Mouse (Mus musculus): Measurements from ENCODE around the gene Gss. TPM values are rescaled to one million over a fixed set of nuclear protein-coding genes. Genes with fewer than 3 reads are reported as not detected.
"Not testable (repeated sequence)": the region's sequence is repeated elsewhere in the genome, so short reads cannot be mapped to it uniquely, and the experiment has no call there.

The Gss gene
- polyA plus RNA-seq, 1 experiment from 2014 or later, result 15.8 TPM

DNA sequence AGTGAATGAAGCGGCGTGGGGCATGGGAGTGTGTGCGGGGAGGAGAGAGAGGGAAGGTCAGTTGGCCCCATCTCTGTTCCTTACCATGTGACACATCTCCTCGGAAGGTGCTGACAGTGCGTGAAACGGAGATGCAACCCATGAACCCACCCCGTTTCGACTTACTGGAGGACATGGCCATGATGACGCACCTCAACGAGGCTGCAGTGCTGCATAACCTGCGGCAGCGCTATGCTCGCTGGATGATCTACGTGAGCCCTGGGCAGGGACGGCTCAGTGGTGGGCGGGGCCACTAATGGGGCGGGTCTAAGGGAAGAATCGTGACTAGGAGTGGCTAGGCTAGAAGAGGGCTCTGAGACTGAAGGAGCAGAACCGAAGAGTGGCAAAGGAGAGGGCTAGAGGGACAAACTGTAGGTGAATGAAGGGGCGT lies 20.7 kb upstream of the Gss start:
- 0 out of 2 replicates have a peak overlapping the region, but pooled peaks have one; percentile 32 for H3K9ac ChIP-seq
- no peaks in the 10 kb centered on the region for H3K36me3 ChIP-seq
- 6% methylated on average over 20 of the region's 20 CpGs for WGBS
- peak overlapping the region; percentile 50 for H3K4me2 ChIP-seq
- no peak overlapping the region for H3K27ac ChIP-seq (replicated peaks)
- H3K9me3 ChIP-seq, result no peaks in the 10 kb centered on the region
- peaks cover 10% of the 10 kb centered on the region for H3K4me1 ChIP-seq (replicated peaks)
- peaks cover 6% of the 10 kb centered on the region; the same call in 1 of the 2 replicates for H3K27me3 ChIP-seq
- peak; percentile 83 for ATAC-seq (ENCODE audit: low read depth)
- peak overlapping the region; percentile 27 for H3K4me3 ChIP-seq

DNA sequence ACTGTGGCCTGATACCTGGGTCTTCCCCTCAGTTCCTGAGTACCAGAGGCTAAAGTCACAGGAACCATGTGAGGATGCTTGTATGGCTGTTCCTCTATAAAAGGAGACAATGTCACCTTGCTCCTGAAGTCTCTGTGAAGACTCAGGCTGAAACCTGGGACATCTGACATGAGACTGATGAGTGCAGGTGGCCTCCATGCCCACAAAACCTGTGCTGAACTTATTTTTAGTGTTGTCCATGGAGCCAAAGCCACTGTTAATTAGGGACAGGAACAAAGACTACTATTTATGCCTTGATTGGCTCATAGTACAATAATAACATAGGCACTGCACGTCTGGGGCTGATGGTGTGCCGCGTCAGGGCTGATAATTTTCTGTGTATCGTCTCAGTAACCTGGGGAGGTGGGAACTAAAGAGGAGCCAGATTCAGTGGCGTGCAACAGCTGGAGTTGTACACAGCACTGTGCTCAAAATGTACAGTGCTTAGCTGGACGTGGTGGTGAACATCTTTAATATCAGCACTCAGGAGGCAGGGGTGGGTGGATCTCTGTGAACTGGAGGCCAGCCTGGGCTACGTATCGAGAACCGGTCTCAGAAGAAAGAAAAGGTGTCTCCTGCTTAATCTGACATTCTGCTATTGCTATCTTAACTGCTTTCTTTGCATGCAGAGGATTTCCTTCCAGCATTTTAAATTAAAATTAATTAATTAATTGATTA lies 19.4 kb upstream of the Gss start:
- no peak overlapping the region for H3K27ac ChIP-seq (replicated peaks)
- no peak for ATAC-seq (ENCODE audit: low read depth)
- H3K9ac ChIP-seq, result no peak overlapping the region
- WGBS, result 88% methylated on average over 9 of the region's 9 CpGs
- H3K4me1 ChIP-seq (replicated peaks), result peaks cover 10% of the 10 kb centered on the region
- H3K4me2 ChIP-seq, result no peak overlapping the region
- peaks cover 6% of the 10 kb centered on the region; the same call in 1 of the 2 replicates for H3K27me3 ChIP-seq
- H3K9me3 ChIP-seq, result no peaks in the 10 kb centered on the region
- no peaks in the 10 kb centered on the region for H3K36me3 ChIP-seq
- no peak overlapping the region for H3K4me3 ChIP-seq

DNA sequence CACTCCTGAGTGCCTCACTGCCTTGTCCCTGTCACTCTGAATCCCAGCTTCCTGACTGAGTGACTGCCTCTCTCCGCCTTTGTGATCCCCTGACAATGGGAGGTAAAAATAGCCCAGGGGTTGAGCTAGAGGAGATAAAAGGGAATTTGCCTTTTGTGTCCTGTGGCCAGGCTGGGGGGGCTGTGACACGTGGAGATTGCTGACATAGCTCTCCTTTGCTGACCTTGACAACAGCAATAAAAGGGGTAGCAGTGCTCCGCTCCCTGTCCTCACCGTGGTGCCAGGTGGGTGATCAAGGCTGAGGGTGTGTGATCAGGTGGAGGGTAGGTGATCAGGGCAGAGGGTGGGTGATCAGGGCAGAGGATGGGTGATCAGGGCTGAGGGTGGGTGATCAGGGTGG lies 18.4 kb upstream of the Gss start, which contains the start of gene Myh7b:
TSS of gene Myh7b (plus strand) at position 235 of the 400 bp plus-strand sequence.
- Histone ChIP-seq H3K4me1 (replicated peaks) (peaks cover 10% of the 10 kb centered on the region), H3K36me3 (no peaks in the 10 kb centered on the region), H3K9ac (no peak within 1 kb of the TSS), H3K9me3 (no peaks in the 10 kb centered on the region), H3K4me2 (no peak within 1 kb of the TSS), H3K27me3 (peaks cover 6% of the 10 kb centered on the region; the same call in 1 of the 2 replicates), H3K4me3 (no peak within 1 kb of the TSS), H3K27ac (replicated peaks) (no peak within 1 kb of the TSS)
- ATAC-seq (ENCODE audit: low read depth), result no peak
- 29% methylated on average over 4 of the region's 4 CpGs for WGBS

DNA sequence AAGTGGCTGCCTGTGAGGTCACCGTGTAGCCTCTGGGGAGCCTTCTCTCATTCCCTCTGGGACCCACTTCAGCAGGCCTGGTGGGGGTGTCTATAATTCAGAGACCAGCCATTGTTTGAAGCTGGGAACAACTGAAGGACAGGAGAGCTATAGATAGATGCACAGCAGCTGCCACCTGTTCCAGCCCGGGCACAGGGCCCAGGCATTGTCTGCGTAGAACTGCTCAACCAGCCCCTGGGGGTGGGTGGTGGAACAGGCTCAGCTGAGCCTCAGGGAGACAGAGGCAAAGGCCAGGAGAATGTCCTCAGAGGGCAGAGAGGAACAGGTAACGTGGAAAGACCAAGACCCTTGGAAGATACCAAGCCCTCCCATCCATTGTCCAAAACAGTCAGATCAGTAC lies 13.8 kb upstream of the Gss start:
- H3K27me3 ChIP-seq, result no peaks in the 10 kb centered on the region
- WGBS, result 81% methylated on average over 4 of the region's 4 CpGs

DNA sequence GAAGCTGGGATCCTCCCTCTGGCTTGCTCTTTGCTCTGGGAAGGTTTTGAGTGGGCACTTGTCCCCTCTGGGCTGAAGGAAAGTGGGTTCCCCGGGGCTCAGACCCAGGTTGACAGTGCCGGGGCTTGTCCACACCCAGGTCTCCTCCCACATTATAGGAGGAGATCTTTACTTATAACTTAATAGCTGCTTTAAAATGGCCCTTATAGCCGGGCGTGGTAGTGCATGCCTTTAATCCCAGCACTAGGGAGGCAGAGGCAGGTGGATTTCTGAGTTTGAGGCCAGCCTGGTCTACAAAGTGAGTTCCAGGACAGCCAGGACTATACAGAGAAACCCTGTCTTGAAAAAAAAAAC lies 12.6 kb upstream of the Gss start:
- not testable (repeated sequence) for H3K4me2 ChIP-seq; H3K36me3 ChIP-seq; H3K4me1 ChIP-seq (replicated peaks); H3K9me3 ChIP-seq; ATAC-seq (ENCODE audit: low read depth); H3K27ac ChIP-seq (replicated peaks); H3K9ac ChIP-seq; H3K27me3 ChIP-seq; H3K4me3 ChIP-seq
- 77% methylated on average over 4 of the region's 4 CpGs for WGBS

More for the DNA sequence above, 13.8 kb upstream of the Gss start:
- ATAC-seq (ENCODE audit: low read depth), result no peak
- Histone ChIP-seq H3K9ac (no peak overlapping the region), H3K4me3 (no peak overlapping the region), H3K4me1 (replicated peaks) (no peaks in the 10 kb centered on the region), H3K9me3 (no peaks in the 10 kb centered on the region), H3K4me2 (no peak overlapping the region), H3K27ac (replicated peaks) (no peak overlapping the region), H3K36me3 (no peaks in the 10 kb centered on the region)

DNA sequence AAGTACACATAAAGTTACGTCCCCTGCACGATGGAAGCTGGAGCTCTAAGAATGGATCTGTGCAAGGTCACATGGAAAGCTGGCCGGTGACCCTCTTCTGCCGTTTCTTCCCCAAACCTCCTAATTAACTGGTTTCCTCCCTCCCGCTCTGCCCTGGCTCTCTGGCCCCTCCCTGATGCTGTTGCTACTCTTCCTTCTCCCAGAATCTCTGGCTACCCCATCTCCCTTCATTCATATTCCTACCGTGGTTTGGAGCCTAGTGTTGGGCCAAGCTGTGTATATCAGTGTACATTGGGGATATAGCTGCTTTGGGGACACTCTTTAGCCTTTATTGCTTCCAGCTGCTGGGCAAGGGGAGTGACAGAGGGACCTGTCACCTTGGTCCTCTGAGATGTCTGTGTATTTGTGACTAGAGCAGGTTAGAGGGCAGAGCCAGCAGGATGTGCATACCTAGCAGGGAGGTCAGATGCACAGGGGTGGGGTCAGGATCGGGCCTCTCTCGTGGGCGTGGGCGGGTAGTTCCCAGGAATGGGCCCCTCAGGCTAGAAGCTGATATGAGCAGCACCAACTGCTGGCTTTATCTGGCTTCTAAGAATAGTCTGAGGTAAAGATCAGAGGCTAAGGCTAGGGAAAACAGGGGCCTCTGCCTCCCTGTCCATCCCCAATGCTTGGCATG lies 12.1 kb upstream of the Gss start:
- Histone ChIP-seq H3K9me3 (no peaks in the 10 kb centered on the region), H3K4me3 (no peak overlapping the region), H3K9ac (no peak overlapping the region), H3K4me2 (no peak overlapping the region), H3K36me3 (no peaks in the 10 kb centered on the region), H3K4me1 (replicated peaks) (no peaks in the 10 kb centered on the region), H3K27ac (replicated peaks) (no peak overlapping the region), H3K27me3 (no peaks in the 10 kb centered on the region)
- ATAC-seq (ENCODE audit: low read depth), result no peak
- WGBS, result 64% methylated on average over 10 of the region's 10 CpGs

DNA sequence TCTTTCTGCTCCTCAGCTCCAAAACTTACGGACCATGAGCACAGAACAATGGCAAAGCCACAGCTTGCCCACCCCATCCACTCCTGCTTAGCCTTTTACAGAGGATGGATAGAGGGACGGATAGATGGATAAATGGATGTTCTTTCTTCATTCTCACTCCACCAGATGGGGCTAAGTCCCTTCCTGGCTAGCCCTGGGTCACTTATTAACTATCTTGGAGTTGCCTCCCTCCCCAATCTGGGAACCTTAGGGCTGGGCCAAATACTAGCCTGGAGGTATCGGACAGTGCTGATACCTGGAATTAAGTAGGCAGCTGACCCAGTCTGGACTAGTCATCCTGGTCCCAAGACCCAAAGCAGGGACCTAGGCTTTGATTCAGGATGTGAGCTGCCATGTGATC lies 11.1 kb upstream of the Gss start:
- H3K36me3 ChIP-seq, result no peaks in the 10 kb centered on the region
- 64% methylated on average over 3 of the region's 3 CpGs for WGBS
- H3K27me3 ChIP-seq, result no peaks in the 10 kb centered on the region
- no peaks in the 10 kb centered on the region for H3K9me3 ChIP-seq
- no peak overlapping the region for H3K4me2 ChIP-seq
- H3K4me3 ChIP-seq, result no peak overlapping the region
- H3K4me1 ChIP-seq (replicated peaks), result no peaks in the 10 kb centered on the region
- no peak overlapping the region for H3K9ac ChIP-seq
- H3K27ac ChIP-seq (replicated peaks), result no peak overlapping the region
- no peak for ATAC-seq (ENCODE audit: low read depth)

DNA sequence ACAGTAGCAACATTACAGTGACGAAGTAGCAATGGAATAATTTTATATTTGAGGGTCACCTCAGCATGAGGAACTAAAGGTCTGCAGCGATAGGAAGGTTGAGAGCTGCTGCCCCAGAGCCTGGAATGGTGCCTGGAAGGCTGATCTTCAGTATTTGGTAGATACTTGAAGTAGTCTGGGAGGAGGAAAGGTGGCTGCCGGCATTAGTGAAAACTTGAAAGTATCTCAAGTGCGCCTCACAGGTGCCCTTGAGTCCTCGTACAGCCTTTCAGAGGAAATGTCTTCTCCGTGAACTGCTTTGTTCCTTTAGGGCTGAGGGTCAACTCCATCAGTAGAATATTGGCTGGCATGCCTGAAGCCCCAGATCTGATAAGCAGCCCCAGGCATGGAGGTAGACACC lies 2.9 kb upstream of the Gss start:
- Histone ChIP-seq H3K4me3 (no peak overlapping the region), H3K4me2 (no peak overlapping the region), H3K27me3 (no peaks in the 10 kb centered on the region; the same call in 1 of the 2 replicates), H3K36me3 (no peaks in the 10 kb centered on the region), H3K9me3 (no peaks in the 10 kb centered on the region), H3K4me1 (replicated peaks) (peaks cover 13% of the 10 kb centered on the region), H3K9ac (no peak overlapping the region), H3K27ac (replicated peaks) (no peak overlapping the region)
- ATAC-seq (ENCODE audit: low read depth), result no peak
- 82% methylated on average over 6 of the region's 6 CpGs for WGBS

DNA sequence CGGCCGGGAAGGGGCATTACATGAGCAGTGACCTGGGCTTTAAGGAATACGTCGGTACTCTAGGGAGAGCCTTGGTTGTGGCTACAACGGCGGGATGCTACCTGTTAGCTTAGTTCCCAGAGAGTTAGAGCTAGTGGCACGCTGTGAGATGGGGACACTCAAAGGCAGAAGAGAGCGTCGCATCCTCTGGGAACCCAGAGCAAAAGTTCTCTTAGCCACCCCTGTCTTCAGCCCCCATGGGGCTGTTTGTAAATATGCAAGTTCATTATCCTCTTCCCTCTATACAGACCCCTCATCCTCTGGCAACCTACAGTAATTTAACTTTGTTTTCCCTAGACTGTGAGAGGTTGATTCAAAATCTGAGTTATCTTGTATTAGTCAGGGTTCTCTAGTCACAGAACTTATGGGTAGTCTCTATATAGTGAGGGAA lies 259 bp upstream of the Gss start:
- no peak for ATAC-seq (ENCODE audit: low read depth)

DNA sequence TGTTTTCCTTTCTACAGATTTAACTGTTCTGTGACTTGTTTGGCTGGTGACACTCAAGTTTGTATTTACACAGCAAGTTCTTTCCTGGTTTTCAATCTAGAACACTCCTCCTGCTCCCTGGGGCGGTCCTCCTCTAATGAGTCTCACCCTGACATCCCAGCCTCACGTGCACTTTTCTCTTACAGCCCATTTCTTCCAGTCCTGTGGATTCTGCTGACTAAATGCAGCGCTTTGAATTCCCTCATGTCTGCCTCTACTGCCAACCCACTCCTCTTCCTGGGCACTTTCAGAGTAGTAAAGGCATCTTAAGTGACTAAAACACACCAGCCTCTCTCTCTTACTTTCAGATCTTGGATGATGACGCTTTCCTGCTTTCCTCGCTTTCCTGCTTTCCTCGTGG lies 934 bp downstream of the Gss start:
- no peaks in the 10 kb centered on the region; the same call in 1 of the 2 replicates for H3K27me3 ChIP-seq
- no peaks in the 10 kb centered on the region for H3K36me3 ChIP-seq
- no peaks in the 10 kb centered on the region for H3K9me3 ChIP-seq
- peak overlapping the region; percentile 83 for H3K4me2 ChIP-seq
- peak overlapping the region; percentile 60 for H3K4me3 ChIP-seq
- whole genome bisulfite sequencing, result 5% methylated on average over 6 of the region's 6 CpGs
- no peak for ATAC-seq (ENCODE audit: low read depth)
- peak overlapping the region; percentile 74 for H3K27ac ChIP-seq (replicated peaks)
- H3K9ac ChIP-seq, result peak overlapping the region; percentile 79
- peaks cover 13% of the 10 kb centered on the region for H3K4me1 ChIP-seq (replicated peaks)

More for the DNA sequence above, 259 bp upstream of the Gss start:
- 0 out of 2 replicates have a peak overlapping the region, but pooled peaks have one; percentile 20 for H3K27ac ChIP-seq (replicated peaks)
- H3K36me3 ChIP-seq, result no peaks in the 10 kb centered on the region
- WGBS, result 1% methylated on average over 9 of the region's 9 CpGs
- H3K4me2 ChIP-seq, result peak overlapping the region; percentile 83
- peaks cover 13% of the 10 kb centered on the region for H3K4me1 ChIP-seq (replicated peaks)
- no peaks in the 10 kb centered on the region; the same call in 1 of the 2 replicates for H3K27me3 ChIP-seq
- peak overlapping the region; percentile 60 for H3K4me3 ChIP-seq
- H3K9me3 ChIP-seq, result no peaks in the 10 kb centered on the region
- H3K9ac ChIP-seq, result peak overlapping the region; percentile 79

DNA sequence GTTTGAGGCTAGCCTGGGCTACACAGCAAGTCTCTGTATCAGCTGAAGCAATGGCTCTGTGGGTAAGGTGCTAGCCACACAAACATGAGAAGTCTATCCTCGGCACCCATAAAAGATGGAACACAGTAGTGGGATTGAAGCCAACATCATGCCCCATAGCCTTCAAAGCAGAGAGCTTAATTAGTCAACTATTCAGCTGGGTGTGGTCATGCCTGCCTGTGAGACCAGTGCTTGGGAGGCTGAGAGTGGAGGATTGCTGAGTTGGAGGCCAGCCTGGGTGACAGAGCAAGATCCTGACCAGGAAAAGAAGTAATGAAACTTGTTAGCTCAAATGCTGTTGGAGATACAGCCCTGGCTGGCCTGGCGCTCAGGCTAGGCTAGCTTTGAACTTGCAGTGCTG lies 1.7 kb downstream of the Gss start:
- H3K9me3 ChIP-seq, result no peaks in the 10 kb centered on the region
- ATAC-seq (ENCODE audit: low read depth), result no peak
- no peak overlapping the region for H3K9ac ChIP-seq
- peaks cover 13% of the 10 kb centered on the region for H3K4me1 ChIP-seq (replicated peaks)
- no peaks in the 10 kb centered on the region; the same call in 1 of the 2 replicates for H3K27me3 ChIP-seq
- no peak overlapping the region for H3K4me2 ChIP-seq
- H3K36me3 ChIP-seq, result no peaks in the 10 kb centered on the region
- WGBS, result 87% methylated on average over 2 of the region's 2 CpGs
- H3K27ac ChIP-seq (replicated peaks), result no peak overlapping the region
- H3K4me3 ChIP-seq, result no peak overlapping the region

DNA sequence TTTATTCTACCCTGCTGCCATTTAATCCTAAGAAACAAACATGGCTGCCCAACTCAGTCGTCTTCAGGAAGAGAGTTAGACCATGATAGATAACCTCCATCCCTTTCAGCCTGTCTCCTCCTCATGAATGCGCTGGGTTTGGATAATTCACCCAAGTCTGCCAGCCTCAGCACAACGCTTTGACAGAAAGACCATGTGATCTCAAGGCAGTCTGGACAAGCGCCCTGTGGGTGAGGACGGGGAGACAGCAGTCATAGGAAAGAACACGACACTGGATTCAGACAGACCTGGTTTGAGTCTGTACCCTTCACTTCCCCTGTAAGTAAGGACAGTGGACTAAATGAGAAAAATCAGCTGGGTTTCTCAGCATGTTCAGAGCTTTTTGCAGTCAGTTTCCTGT lies 3.1 kb downstream of the Gss start:
- H3K9ac ChIP-seq, result no peak overlapping the region
- no peak for ATAC-seq (ENCODE audit: low read depth)
- no peaks in the 10 kb centered on the region for H3K36me3 ChIP-seq
- H3K9me3 ChIP-seq, result no peaks in the 10 kb centered on the region
- H3K4me3 ChIP-seq, result no peak overlapping the region
- no peak overlapping the region for H3K4me2 ChIP-seq
- H3K4me1 ChIP-seq (replicated peaks), result peaks cover 13% of the 10 kb centered on the region
- H3K27ac ChIP-seq (replicated peaks), result no peak overlapping the region
- WGBS, result 76% methylated on average over 6 of the region's 6 CpGs
- no peaks in the 10 kb centered on the region for H3K27me3 ChIP-seq
